Comparison of ENCODE assay signal across 8 mouse cellular contexts in the genomic region with DNA sequence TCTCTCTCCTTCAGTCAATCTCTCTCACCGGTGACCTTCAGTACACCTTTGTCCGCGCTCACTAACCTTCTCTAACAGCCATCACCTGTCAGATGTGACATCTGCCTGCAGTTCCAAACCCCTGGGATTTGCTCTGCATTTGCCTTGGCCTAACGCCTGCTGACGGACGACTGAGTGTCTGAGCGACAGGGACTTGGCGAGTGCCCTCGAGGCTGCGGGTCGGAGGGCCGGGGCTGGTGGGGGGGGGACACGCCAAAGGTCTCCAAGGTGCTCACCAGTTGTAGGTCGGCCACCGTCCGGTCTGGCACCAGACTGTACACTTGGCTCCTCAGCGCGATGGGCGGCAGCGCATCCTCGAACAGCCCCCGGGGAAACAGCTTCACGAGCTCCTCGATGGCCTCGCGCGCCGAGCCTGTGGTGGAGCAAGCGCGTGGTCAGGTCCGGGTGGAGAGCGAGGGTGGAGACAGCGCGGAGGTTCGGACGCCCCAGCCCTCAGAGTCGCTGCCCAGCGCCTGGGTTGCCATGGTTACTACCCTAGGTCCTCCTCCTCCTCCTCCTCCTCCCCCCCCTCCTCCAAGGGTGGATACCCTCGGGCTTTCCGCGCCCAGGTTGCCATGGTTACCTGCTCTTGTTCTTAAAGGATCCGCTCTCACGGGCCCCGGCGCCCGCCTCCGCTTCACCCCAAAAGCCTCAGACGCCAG. TPM values are rescaled to one million over a fixed set of nuclear protein-coding genes. Genes with fewer than 3 reads are reported as not detected.
DNase-seq lines count a peak whose midpoint lies in the region; ATAC-seq and TF ChIP-seq lines count a peak whose summit lies in the region.

No protein-coding gene starts in this region.

- peaks cover 10% of the 10 kb centered on the region for H3K36me3 ChIP-seq in thymus, adult 2 months (ENCODE audit: control insufficient read depth, insufficient read depth, low read length)
- peaks cover 45% of the 10 kb centered on the region for H3K36me3 ChIP-seq in limb, embryonic 15.5 days

- H3K4me3 ChIP-seq in cerebellum, adult 2 months (replicated peaks; ENCODE audit: insufficient read depth, low read depth, low read length): peak overlapping the region; percentile 98
- peak overlapping the region; percentile 51 for H3K4me3 ChIP-seq in thymus, adult 2 months (ENCODE audit: control insufficient read depth, insufficient read depth, low read length)
- H3K4me3 ChIP-seq in limb, embryonic 15.5 days: peak overlapping the region; percentile 81

- ATAC-seq in limb, embryonic 15.5 days (ENCODE audit: insufficient number of reproducible peaks, low FRiP score, low TSS enrichment, low read depth): peak; percentile 40; the same call in 1 of the 2 replicates
- ATAC-seq in neutrophil, adult 5-6 weeks (ENCODE audit: extremely low read depth, insufficient number of reproducible peaks, low FRiP score, poor library complexity, severe bottlenecking): peak; percentile 28

- TF ChIP-seq POLR2A in cerebellum, adult 2 months (IDR thresholded peaks at IDR 0.05; ENCODE audit: borderline replicate concordance, insufficient read depth, low read length): no peak
- TF ChIP-seq POLR2A in thymus, adult 2 months (IDR thresholded peaks at IDR 0.05; ENCODE audit: control insufficient read depth, extremely low read depth, insufficient read depth, low read length, poor library complexity): no peak

- no peaks in the 10 kb centered on the region for H3K27me3 ChIP-seq in cerebellum, adult 2 months (ENCODE audit: control insufficient read depth, insufficient read depth, low read length)
- H3K27me3 ChIP-seq in thymus, adult 2 months (ENCODE audit: control insufficient read depth, insufficient read depth, low read length): no peaks in the 10 kb centered on the region
- H3K27me3 ChIP-seq in limb, embryonic 15.5 days: no peaks in the 10 kb centered on the region

- WGBS in cerebellum, adult 2 months: 2% methylated on average over 48 of the region's 48 CpGs
- WGBS in thymus, adult 2 months: 7% methylated on average over 48 of the region's 48 CpGs
- 4% methylated on average over 48 of the region's 48 CpGs for WGBS in limb, embryonic 15.5 days

- H3K4me1 ChIP-seq in cerebellum, adult 2 months (ENCODE audit: control insufficient read depth, insufficient read depth, low read length): peaks cover 13% of the 10 kb centered on the region; the same call in 1 of the 2 replicates
- H3K4me1 ChIP-seq in thymus, adult 2 months (replicated peaks; ENCODE audit: control insufficient read depth, insufficient read depth, low read length): peaks cover 15% of the 10 kb centered on the region
- peaks cover 28% of the 10 kb centered on the region for H3K4me1 ChIP-seq in limb, embryonic 15.5 days

- TF ChIP-seq CTCF in cerebellum, adult 2 months (IDR thresholded peaks at IDR 0.05; ENCODE audit: borderline replicate concordance, insufficient read depth, low read depth, low read length): no peak
- TF ChIP-seq CTCF in thymus, adult 2 months (IDR thresholded peaks at IDR 0.05; ENCODE audit: borderline replicate concordance, control insufficient read depth, extremely low read depth, insufficient read depth, low read length, poor library complexity): no peak

- H3K4me2 ChIP-seq in limb, embryonic 15.5 days: peak overlapping the region; percentile 97

- H3K27ac ChIP-seq in cerebellum, adult 2 months (ENCODE audit: insufficient read depth, low read length): 0 out of 2 replicates have a peak overlapping the region, but pooled peaks have one; percentile 6
- no peak overlapping the region for H3K27ac ChIP-seq in thymus, adult 2 months (ENCODE audit: control insufficient read depth, insufficient read depth, low read length)
- peak overlapping the region; percentile 83 for H3K27ac ChIP-seq in limb, embryonic 15.5 days

- no peaks in the 10 kb centered on the region for H3K9me3 ChIP-seq in limb, embryonic 15.5 days

- DNase-seq in cerebellum, adult 2 months: no peak
- DNase-seq in cerebellum, adult 18-20 months: no peak
- no peak for DNase-seq in thymus, adult 2 months
- DNase-seq in thymus, postnatal 10 days (ENCODE audit: low spot score in 2 of 2): no peak
- DNase-seq in layer of hippocampus, adult 9-11 months: no peak
- no peak for DNase-seq in left cerebral cortex, adult 18-20 months (ENCODE audit: low spot score in 2 of 2)

- peak overlapping the region; percentile 70 for H3K9ac ChIP-seq in limb, embryonic 15.5 days

RNA-seq across cellular contexts. Expression of a gene that starts 0.4 kb away (rescaled TPM):
- polyA plus RNA-seq in cerebellum, adult 2 months (2012; rRNA removed): 52.9 TPM in 2 replicates
- 62.2 and 80.8 TPM in 2 replicates for polyA plus RNA-seq in thymus, adult 2 months (2012; rRNA removed)
- 26.1 and 29.3 TPM in 2 replicates for polyA plus RNA-seq in limb, embryonic 15.5 days (2015; fragmentation: Nextera tagmentation; extraction: Ambion mirVana)
- total RNA-seq in neutrophil, adult 5-6 weeks (2017): 23.5 and 39.9 TPM in 2 replicates
- 10 to 100 TPM; 49.7 to 53.0 TPM for total RNA-seq in left cerebral cortex, adult 18-20 months (2021)

RNA-seq across cellular contexts. Expression of a gene that starts 0.5 kb away (rescaled TPM):
- 59.6 and 62.5 TPM in 2 replicates for polyA plus RNA-seq in cerebellum, adult 2 months (2012; rRNA removed)
- 95.7 and 115 TPM in 2 replicates for polyA plus RNA-seq in thymus, adult 2 months (2012; rRNA removed)
- polyA plus RNA-seq in limb, embryonic 15.5 days (2015; fragmentation: Nextera tagmentation; extraction: Ambion mirVana): 62.1 and 65.8 TPM in 2 replicates
- total RNA-seq in neutrophil, adult 5-6 weeks (2017): 36.1 and 45.8 TPM in 2 replicates
- 10 to 100 TPM; 32.1 to 37.8 TPM for total RNA-seq in left cerebral cortex, adult 18-20 months (2021)

RNA-seq across cellular contexts. Expression of a gene that starts 13.7 kb away (rescaled TPM):
- 77.4 and 87.2 TPM in 2 replicates for polyA plus RNA-seq in cerebellum, adult 2 months (2012; rRNA removed)
- polyA plus RNA-seq in thymus, adult 2 months (2012; rRNA removed): 209 TPM in 2 replicates
- 47.2 and 47.4 TPM in 2 replicates for polyA plus RNA-seq in limb, embryonic 15.5 days (2015; fragmentation: Nextera tagmentation; extraction: Ambion mirVana)
- total RNA-seq in neutrophil, adult 5-6 weeks (2017): 79.7 and 92.2 TPM in 2 replicates
- total RNA-seq in left cerebral cortex, adult 18-20 months (2021): 10 to 100 TPM; 62.2 to 63.9 TPM

RNA-seq across cellular contexts. Expression of a gene that starts 13.9 kb away (rescaled TPM):
- polyA plus RNA-seq in cerebellum, adult 2 months (2012; rRNA removed): 47.2 and 47.9 TPM in 2 replicates
- polyA plus RNA-seq in thymus, adult 2 months (2012; rRNA removed): 26.1 and 33.4 TPM in 2 replicates
- polyA plus RNA-seq in limb, embryonic 15.5 days (2015; fragmentation: Nextera tagmentation; extraction: Ambion mirVana): 90.1 and 96.4 TPM in 2 replicates
- 22.6 and 36.0 TPM in 2 replicates for total RNA-seq in neutrophil, adult 5-6 weeks (2017)
- total RNA-seq in left cerebral cortex, adult 18-20 months (2021): 10 to 100 TPM; 33.8 to 39.7 TPM

RNA-seq across cellular contexts. Expression of a gene that starts 26.0 kb away (rescaled TPM):
- 0.14 and 0.20 TPM in 2 replicates for polyA plus RNA-seq in cerebellum, adult 2 months (2012; rRNA removed)
- 12.3 and 14.9 TPM in 2 replicates for polyA plus RNA-seq in thymus, adult 2 months (2012; rRNA removed)
- 2.8 and 3.6 TPM in 2 replicates for polyA plus RNA-seq in limb, embryonic 15.5 days (2015; fragmentation: Nextera tagmentation; extraction: Ambion mirVana)
- 0.58 and 0.98 TPM in 2 replicates for total RNA-seq in neutrophil, adult 5-6 weeks (2017)
- under 1 TPM; 0.16 to 0.26 TPM for total RNA-seq in left cerebral cortex, adult 18-20 months (2021)
